Mouse (Mus musculus): Measurements from ENCODE around the gene Msl1.

Gene Msl1

DNA sequence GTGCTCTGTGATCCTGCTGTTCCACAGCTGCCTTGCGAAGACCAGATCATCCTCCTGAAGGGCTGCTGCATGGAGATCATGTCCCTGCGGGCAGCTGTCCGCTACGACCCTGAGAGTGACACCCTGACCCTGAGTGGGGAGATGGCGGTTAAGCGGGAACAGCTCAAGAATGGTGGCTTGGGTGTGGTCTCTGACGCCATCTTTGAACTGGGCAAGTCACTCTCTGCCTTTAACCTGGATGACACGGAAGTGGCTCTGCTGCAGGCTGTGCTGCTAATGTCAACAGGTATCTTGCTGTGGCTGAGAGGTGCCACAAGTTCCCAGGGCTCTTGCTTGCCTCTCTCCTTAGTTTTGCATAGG is 31.8 kb upstream of the Msl1 start:
- in situ Hi-C loops (cut with MboI, MseI) = no loop called here

DNA sequence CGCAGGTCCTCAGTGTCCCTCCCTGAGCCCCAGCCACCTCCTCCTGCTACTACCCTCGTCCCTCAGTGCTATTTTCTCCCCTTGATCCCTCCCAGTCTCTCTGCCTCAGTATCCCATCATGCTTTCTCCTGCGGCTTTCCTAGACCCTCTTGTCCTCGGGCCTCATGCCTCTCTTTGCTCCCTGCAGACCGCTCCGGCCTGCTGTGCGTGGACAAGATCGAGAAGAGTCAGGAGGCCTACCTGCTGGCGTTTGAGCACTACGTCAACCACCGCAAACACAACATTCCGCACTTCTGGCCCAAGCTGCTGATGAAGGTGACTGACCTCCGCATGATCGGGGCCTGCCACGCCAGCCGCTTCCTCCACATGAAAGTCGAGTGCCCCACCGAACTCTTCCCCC is 31.2 kb upstream of the Msl1 start:
- in situ Hi-C loops (cut with MboI, MseI) = no loop called here

DNA sequence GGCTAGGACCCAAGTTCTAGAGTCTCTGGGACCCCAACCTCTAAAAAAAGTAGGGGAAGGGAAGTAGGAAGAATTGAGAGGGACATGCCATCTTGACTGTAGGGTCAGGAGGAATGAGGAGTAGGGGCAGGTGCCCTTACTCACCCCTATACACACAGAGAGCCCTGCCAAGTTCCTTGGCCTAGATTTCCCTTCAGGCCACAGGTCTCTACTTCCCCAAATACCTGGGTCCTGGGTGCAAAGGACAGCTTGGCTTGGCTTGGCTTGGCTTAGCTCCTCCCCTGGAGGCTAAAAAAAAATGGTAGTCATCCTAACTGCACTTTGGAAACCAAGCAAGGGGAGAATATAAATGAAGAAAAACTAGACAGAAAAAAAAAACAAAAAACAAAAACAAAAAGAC is 30.6 kb upstream of the Msl1 start:
- in situ Hi-C loops (cut with MboI, MseI) = no loop called here

DNA sequence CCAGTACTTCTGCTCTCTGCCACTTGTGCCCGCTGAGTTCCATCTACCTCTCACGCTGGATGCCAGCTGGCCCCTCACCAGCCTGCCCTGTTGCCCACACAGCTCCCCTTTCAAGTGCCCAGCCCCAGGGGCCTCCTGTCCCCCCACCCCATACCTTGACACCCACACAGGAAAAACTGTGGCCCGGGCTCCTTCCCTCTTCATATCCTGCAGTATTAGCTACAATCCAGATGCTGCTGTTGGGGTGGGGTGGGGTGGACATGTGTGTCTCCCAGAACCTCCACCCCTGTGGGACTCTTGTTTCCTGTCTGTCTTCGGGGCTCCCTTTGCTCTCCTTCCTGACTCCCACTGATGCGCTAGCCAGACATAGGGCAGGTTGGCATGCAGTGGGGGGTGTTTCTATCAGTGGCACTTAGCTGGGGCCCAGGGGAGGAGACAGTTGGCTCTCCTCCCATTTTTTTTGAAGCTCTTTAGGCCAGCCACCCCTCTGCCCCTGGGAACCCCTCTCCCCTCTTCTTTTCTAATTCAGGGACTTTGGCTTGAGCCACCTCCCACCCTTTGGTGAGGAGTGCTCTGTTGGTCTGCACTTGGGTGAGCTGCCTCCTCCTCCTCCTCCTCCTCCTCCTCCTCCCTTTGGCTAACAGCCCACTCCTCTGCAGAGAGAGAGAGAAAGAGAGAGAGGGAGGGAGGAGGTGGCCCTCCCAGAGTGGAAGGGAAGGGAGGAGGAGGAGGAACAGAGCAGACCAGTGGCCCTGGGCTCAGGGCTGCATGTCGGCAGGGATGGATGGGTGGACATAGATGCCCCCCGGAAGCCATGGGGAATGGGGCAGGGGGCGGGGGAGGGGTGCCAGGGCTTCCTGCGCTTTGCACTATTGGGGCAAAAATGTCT is 29.7 kb upstream of the Msl1 start:
- in situ Hi-C loops (cut with MboI, MseI) = no loop called here

DNA sequence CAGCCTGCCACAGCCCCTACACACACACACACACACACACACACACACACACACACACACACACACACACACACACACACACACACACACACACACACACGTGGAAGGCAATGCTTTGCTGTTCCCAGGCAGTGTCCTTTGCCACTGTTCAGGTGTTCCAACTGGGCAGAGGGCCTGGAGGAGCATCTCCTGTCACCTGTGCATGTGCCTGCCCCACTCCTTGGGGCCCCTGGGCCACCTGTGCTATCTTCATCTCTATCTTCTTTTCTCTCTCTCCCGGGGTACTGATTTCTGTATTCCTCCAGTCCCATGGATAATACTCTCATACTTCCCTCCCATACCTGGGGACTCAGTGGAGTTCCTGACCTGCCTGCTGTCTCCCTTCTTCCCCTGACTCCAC is 29.0 kb upstream of the Msl1 start:
- in situ Hi-C loops (cut with MboI, MseI) = no loop called here

DNA sequence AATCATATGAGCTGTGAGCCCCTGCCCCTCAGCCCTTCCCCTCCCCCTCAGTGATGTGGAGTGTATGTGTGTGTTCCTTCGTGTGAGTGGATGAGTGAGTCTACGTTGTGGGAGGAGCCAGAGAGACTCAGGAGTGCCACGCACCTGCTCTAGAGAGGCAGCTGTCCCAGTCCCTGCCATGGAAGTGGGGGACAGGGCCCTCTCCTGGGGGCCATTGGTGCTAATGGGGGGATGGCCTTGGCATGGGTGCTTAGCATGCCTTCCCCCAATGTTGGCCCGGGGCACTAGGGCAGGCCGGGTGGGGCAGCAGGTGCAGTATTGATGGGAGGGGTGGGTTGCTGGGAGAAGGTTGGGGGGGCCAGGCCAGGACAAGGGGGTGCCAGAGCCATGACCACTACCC is 28.5 kb upstream of the Msl1 start:
- in situ Hi-C loops (cut with MboI, MseI) = no loop called here

DNA sequence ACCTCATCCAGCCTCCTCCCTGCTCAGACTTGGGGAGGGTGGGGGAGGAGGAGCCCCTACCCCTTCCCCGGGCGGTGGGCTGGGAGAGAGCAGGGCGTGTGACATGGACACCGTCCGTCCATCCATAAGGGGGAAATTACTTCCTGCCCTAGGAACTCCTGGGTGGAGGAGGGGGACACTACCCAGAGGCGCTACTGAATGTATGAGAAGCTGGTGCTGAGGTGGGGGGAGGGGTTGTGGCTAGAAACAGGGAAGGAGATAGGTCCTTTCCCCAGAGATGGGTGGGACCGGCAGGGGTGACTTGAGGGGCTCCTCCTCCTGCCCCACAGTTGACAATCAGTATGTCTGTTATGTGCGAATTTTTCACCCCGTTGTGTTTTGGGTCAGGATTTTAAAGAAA is 28.0 kb upstream of the Msl1 start:
- in situ Hi-C loops (cut with MboI, MseI) = no loop called here

DNA sequence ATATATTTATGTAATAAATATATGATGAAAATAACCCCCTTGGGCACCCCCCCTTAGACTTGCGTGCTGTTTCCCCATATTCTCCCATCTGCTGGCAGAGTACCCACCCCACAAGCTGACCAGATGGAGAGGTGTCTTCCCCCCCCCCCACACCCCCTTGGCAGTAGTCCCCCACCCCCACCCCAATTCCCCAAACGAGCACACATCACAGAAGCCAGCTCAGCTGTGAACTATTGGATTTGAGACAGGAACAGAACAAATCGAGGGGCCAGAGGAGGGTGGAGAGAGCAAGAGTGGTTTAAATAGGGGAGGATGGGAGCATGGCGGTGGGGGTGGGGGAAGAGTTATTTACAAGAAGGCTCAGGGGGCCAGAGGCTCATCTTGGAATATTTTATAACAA is 27.6 kb upstream of the Msl1 start:
- in situ Hi-C loops (cut with MboI, MseI) = no loop called here

DNA sequence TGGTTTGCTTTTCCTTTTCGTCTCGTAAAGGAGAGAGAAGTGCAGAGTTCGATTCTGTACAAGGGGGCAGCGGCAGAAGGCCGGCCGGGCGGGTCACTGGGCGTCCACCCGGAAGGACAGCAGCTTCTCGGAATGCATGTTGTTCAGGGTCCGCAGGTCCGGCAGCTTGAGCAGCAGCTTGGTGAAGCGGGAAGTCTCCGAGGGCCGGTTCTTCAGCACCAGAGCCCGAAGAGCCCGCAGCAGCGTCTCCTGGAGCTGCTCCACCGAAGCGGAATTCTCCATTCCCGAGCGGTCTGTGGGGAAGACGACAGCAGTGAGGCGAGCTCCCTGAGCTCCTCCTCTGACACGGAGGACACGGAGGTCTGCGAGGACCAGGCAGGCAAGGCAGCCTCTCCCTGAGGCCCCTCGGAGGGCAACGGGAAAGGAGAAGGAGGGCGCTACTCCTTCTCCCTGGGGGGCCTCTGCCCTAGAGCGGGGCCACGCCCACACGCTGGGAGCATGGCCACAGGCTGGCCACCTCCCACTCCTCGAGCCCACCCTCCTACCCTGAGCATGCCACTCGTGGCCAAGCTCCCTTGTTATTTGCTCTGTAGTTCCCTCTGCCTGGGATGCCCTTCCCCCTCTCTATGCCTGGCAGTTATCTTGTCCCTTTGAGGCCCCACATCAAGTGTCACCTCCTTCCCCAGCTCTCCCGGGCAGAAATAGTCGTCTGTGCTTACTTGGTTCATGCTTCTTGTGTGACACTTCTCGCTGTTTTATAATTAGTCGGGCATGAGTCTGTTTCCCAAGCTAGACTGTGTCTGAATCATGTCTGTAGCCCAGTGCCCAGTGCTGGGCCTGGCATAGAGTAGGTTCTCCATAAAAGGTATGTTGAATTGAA is 26.9 kb upstream of the Msl1 start:
- in situ Hi-C loops (cut with MboI, MseI) = no loop called here

DNA sequence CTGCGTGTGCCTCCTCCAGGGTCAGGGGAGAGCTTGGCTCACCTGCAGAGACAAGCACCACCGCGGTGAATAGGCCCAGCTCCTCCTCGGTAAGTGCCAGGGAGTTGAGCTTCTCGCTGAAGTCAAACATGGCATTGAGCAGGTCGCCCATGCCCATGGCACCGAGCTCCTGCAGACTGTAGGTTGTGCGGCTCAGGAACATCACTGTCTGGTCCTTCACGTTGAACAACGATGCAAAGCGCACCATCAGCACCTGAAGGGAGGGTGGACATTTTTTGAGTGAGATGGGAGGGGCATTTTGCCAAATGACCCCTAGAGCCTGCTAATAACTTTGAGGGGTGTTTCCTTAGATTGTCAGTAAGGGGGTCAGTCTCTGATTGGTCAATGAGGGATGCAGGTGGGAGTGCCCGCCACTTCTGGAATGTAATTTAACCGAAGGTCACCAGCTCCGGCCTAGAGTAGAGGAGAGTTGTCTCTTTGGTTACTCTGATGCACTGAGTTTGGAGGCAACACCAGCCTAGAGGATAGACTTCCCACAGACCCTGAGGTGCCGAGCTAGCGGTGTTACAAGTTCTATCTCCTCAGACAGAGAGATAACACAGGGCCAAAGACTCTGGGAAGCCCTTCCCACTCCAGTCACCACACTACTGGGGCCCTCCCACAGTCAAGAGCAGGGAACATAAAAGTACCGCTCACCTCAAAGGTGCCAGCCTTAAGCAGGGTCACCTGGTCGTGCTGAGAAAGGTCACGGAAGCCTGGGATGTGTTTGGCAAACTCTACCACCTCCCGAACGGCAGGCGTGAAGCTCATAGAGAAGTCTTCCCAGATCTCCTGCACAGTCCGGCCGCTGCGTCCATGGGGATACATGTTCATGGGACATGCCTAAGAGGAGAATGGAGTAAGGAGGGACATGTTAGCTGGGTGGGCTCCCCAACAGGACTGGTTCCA is 26.0 kb upstream of the Msl1 start:
- in situ Hi-C loops (cut with MboI, MseI) = no loop called here

DNA sequence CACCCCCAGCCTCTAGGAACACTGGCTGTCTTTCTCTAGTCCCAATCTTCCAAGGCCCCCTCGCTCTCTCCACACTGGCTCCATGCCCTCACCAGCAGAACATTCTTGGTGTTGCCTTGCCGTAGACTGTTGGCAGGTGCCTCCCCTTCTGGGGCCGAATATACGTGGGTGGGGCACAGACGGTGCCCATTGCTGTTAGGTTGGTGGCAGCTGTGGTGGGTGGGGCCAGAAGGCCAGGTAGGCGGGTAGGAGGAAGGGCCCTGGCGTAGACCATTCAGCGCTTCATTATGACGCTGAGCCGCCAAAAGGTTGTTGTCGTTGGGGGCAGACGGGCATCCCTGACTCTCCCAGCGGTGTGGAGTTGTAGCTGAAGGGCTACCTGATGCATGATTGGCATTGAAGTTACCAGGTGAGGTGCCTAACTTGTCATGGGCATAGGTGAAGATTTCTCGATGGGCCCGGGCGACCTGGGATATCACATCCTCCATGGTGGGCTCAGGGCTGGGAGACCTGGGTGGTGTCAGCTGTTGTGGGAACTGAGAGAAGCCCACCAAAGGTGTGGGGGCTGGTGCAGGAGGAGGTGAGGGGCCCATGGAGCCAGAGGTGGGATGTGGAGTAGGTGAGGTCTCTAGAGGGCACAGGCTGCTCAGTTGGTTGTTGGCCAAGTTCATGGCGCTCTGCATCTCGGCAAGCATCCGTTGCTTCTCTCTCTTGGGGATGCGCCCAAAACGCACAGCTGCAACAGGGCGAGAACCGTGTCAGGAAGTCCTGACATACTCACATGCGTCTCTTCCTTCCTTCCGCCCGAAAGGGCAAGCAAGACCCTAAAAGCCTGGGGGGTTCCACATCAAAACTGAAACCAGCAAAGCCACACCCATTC is 25.0 kb upstream of the Msl1 start:
- in situ Hi-C loops (cut with MboI, MseI) = no loop called here

DNA sequence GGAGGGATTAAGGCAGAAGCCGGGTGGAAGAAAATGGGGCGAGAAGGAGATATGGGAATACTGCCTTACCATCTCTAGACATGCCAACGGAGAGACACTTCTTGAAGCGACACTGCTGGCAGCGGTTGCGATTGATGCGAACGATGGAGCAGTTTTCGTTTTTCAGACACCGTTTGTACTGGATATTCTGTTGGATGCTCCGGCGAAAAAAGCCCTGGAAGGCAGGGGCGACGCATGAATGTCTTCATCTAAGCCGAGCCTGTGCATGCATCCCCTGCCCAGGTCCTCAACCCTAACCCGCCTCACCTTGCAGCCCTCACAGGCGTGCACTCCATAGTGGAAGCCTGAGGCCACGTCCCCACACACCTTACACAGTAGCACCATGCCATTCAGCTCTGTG is 24.2 kb upstream of the Msl1 start:
- in situ Hi-C loops (cut with MboI, MseI) = no loop called here

DNA sequence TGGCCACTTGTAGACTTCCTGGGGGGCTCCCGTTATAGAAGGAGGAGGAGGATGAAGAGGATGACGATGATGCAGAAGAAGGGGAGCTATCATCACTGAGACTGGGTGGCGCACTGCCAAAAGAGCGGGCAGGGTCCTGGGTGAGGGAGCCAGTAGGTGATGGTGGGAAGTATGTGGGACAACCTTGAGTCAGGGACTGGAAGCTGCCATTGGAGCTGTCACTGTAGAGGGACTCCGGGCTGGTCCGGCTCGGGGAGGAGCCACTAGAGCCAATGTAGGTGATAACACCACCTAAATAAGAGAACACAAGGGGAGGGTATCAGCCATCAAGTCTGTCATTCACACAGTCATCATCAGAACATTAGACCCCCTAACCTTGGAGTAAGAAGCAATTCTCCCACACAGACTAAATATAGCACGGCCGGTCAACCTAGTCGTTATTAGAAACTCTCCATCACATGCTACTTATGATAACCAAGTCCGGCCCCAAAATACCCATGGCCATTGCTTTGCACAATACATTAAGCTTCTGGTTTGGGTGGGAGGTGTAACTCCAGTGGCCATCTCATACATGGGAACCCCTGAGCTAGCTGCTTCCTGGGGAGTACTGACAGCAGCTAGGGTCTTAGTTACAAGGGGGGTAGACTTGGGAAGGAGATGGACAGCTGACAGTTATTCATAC is 23.3 kb upstream of the Msl1 start:
- in situ Hi-C loops (cut with MboI, MseI) = no loop called here

DNA sequence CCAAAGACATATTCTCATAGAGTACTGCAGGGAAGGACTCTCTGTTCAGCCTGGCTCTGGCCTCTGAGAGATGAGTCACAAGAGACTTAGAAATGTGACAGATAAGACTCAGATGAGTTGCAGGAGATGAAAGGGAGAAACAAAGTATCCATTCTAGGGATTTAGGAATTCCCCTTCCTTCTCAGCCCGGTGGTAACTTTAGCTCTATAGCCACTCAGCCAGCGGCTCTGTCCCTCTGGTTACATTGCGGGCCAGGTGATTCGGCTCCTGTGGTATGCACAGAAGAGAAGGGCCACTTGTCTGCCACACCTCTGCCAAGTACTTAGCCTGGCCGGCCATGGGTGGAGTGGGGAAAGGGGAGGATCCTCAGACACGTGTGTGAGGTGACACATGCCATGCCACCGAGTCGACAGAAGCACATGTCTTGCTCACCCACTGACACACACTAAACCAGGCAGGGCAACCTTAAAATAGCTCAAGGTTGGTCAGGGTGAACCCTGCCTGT is 22.6 kb upstream of the Msl1 start:
- in situ Hi-C loops (cut with MboI, MseI) = no loop called here

DNA sequence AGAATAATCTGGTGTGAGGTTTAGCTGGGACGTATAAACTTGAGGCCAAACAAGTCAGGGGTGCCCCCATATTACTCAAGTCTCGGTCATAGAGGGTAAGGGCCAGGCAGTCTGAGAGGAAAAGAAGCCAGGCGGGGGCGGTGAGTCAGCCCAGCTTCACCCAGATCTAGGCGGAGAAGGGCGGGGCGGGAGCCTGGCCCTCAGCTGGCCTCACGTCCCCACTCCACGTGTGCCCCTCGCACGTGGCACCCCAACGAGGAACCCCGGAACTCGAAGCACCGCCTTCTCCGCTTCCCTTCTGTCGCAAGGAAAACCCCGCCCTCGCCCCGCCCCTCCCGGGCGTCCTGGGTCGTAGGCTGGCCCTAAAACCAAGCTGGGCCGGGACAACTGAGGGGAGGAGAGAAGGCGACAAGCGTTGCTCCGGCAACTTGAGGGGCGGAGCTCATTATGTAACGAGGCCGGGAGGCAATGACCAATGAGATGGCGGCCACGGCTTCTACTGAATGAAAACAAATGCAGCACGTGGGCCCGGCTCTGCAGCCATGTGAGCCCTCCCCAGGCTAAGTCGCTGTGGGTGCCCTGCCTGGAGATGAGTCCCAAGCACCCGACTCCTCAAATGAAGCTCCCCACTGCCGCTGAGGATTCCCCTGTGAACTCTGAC is 21.6 kb upstream of the Msl1 start:
- in situ Hi-C loops (cut with MboI, MseI) = no loop called here

DNA sequence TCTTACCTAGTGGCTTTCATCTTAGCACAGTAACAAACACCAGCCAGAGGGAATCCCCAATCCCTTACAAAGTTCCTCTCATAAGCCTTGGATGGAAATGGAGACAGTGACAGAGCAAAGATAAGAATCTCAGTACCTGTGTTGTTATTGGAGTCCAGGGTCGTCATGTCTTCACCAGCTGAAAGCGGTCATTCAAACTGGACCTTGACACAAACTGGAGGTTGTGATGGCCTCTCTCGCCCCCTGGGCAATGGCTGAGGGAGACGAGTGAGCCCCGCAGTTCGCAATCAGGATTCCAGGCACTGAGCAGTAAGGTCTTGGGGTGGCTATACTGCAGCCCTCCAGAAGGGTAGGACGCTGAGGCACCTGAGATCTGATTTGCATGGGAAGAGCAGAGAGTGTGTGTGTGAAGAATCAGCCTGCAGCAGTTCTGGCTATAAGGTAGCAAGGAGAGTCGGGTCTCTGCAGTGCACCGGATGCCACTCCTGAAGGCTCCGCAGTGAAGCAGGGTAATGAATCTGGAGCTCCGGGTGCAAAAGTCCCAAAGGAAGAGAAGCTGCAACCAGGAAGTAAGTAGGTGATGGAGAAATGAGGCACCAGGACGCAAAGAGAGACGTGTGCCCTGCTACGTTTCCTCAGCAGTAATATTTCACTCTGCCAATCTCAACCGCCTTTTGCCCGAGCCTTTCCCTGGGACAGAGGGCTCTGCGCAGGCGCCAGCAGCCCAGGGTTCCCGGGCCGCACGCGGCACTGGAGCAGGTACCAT is 20.6 kb upstream of the Msl1 start, which contains the start of gene Nr1d1:
Gene Nr1d1 (minus strand): TSS at position 752 of the 766 bp plus-strand sequence.
- in situ Hi-C loops (cut with MboI, MseI) = no loop called here

DNA sequence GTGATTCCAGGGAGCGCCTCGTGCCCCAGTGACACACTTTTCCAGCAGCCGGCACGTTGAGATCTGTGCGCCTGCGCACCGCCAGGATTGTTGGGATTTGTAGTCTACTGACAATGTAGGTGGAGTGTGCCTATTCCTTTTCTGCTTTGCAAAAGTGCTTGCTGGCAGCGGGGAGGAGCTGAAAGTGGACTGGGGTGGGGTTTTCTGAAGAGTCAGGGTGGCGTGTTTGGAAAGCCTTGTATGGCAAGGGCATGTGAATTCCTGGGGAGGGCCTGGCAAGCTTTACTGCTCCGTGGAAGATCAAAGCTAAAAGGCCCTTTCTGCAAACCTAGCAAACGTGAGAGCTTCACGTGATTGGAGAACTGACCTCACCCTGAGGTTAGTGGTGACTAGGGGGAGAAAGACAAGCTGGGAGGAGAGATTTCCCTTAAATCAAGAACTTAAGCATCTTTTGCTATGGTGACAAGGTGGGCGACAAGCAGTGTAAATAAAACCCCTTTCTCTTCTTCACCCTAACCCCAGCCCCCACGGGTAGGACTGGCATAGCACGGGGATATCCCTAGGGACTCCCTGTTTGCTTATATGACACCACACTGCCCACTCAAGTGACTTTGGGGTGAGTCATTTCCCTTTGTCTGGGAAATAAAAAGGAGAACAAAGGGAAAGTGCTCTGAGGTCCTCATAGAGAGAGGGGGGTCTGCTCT is 19.8 kb upstream of the Msl1 start:
- in situ Hi-C loops (cut with MboI, MseI) = no loop called here

Measured in T-helper 2 cell (primary cell).